Mouse (Mus musculus): ENCODE measurements around the gene Ezh1.

DNA sequence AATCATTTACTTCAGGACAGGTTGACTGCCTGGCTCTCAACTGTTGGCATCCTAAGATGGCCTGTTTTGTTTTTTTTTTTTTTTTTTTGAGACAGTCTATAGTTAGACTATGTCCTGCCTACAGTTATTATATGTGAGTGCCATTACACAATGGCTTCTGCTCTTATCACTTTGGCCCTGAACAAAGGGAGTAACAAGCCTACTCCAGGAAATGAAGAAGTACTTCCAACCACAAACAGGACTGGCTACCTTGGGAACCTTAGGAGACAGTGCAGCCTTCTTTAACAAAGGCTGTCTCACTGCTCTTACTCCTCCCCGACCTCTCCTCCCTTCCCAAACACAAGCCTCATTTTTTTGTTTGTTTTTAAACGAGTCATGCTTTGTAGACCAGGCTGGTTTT is 5.4 kb downstream of the Ezh1 start:
- TF ChIP-seq CTCF (IDR thresholded peaks at IDR 0.05; ENCODE audit: control insufficient read depth, insufficient read depth, insufficient read length) (no peak), FOSL1 (IDR thresholded peaks at IDR 0.05; ENCODE audit: insufficient read depth, low read length, poor library complexity, severe bottlenecking) (no peak)

Data from C2C12 (cell line).